Mouse (Mus musculus): Measurements from ENCODE around the gene Mctp2.

Gene Mctp2

DNA sequence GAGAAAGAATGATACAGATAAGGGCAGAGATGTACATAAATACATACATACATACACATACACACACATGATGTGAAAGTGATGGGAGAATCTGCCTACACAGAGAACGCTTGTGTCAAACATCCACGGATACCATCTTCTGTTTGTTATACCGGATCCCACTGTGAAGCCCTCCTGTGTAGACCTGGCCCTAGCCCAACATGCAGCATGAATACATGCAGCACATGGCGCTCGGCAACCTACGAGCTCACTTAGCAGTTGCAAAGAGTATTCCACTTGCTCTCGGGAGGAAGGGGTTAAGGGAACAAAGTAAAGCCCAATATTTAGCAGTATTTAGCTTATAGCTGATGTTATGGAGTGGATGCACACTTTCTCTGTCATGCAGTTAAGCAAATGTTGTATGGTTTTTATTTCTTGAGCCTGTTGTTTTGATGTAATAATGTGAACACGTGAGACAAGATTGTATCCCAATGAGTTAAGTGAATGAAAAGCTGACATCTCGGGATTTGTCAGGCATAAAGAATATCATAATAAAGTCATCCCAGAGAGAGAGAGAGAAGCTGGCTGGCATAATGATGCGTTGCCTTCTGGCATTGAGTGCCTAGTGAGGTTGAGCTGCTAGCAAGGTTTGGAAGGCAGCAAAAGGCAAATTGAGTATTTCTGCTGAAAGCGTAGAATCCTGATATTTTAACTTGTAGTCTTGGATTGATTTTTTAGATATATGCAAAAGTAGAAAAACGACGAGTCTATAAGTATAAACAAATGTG is 234.8 kb downstream of the Mctp2 start:
- no peak for DNase-seq

DNA sequence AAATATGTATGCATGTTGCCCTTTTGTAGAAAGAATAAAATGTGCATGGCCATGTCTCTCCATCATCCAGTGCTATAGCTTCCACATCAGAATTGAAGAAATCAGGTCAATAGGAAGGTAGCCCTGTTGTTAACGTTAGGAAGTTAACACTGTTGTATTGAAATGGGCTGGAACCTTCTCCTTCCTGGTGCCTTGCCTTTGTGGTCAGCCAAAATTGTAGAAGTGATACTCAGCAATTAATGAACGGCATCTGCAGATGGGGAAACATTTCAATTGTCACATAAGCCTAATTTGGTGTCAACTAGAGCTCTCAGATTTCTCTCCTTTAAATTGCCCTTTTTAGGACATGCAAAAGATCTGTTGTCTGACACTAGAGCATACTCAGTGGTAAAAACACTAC is 238.0 kb downstream of the Mctp2 start:
- DNase-seq = no peak

GRCm38 (mm10) chr7:72066352-72066751 is 240.1 kb downstream of the Mctp2 start:
- DNase-seq = no peak

DNA sequence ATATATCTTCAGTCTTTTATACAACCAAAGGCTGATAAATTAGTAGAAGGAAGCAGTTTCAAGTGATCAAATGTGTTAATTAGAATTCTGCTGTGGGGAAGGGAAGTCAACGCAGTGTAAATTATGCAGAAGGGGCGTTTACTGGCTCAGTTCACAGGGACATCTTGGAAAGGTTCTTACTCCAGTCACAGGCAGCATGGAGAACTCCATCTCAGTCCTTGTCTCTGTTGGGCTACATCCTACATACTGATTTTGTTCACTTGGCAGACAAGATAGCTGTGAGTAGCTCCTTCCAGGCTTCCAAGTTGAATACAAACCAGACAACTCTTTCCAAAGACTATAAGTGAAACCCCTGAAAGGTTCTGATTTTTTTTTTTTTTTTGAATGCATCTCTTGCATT is 254.6 kb downstream of the Mctp2 start:
- no peak for DNase-seq

DNA sequence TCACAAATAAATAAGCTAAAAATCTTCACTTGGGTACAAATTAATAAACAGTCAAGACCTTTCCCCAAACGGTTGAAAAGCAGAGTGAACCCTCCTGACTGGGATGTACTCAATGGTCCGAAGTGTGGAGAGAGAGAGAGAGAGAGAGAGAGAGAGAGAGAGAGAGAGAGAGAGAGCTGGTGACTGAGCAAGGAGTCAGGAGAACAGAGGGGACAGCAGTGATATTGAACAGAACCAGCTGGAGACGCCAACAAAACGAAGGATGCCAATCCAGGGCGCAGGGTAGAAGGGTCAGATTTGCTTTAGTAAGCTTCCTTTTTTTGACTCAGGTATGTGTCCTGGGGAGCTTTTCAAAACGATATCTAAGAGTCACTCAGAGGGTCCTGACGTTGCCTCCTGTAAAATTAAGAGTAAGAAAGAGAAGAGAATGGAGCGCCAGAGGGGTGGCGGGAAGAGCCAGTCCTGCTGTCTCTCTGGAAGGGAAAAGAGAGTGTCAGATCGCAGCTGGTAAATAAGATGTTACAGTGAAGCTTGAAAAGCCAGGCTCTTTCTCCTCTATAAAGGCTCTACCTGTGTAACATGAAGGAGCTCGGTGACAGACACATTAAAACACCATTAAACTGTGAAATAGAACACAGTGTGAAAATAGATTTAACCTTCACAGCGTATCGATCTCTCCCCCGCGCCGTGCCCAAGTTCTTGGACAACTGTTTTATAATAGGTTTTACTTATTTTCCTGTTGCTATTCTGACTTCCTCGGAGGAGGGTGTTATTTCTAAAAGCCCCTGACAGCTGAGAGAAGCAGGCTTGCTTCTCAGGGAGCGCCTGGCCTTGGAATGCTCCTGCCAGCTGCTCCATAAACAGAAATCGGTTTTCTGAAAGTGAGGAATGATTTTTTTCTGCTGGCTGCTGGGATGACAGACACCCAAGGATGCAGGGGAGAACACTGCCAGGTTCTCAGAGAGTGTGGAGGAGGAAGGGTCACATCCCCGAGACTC is 258.5 kb downstream of the Mctp2 start:
- peak; percentile 5 for DNase-seq
